Mouse (Mus musculus): Measurements from ENCODE around the gene Gsap.
"Not testable (repeated sequence)": the region's sequence is repeated elsewhere in the genome, so short reads cannot be mapped to it uniquely, and the experiment has no call there.

Gene Gsap

GRCm38 (mm10) chr5:21320138-21320537, 134.1 kb downstream of the Gsap start:
- DNase-seq (ENCODE audit: low read depth, low spot score): no peak

GRCm38 (mm10) chr5:21326494-21326893, 140.4 kb downstream of the Gsap start:
- no peak for DNase-seq (ENCODE audit: low read depth, low spot score)

GRCm38 (mm10) chr5:21328560-21328959, 142.5 kb downstream of the Gsap start:
- no peak for DNase-seq (ENCODE audit: low read depth, low spot score)

GRCm38 (mm10) chr5:21329672-21330665, 143.9 kb downstream of the Gsap start:
- no peak for DNase-seq (ENCODE audit: low read depth, low spot score)

GRCm38 (mm10) chr5:21331656-21332055, 145.6 kb downstream of the Gsap start:
- no peak for DNase-seq (ENCODE audit: low read depth, low spot score)

GRCm38 (mm10) chr5:21332119-21332518, 146.1 kb downstream of the Gsap start:
- DNase-seq (ENCODE audit: low read depth, low spot score): no peak

GRCm38 (mm10) chr5:21342265-21342664, 156.2 kb downstream of the Gsap start:
- DNase-seq (ENCODE audit: low read depth, low spot score): not testable (repeated sequence)

- no peak for DNase-seq (ENCODE audit: low read depth, low spot score)
Observed at GRCm38 (mm10) chr5:21348366-21348765, 162.3 kb downstream of the Gsap start.

- DNase-seq (ENCODE audit: low read depth, low spot score): no peak
Observed at GRCm38 (mm10) chr5:21351678-21352077, 165.6 kb downstream of the Gsap start.

- DNase-seq (ENCODE audit: low read depth, low spot score): no peak
Observed at GRCm38 (mm10) chr5:21358648-21359047, 172.6 kb downstream of the Gsap start.

- DNase-seq (ENCODE audit: low read depth, low spot score): no peak
Observed at GRCm38 (mm10) chr5:21363343-21363742, 177.3 kb downstream of the Gsap start.

Data from brain, embryonic 18.5 days (tissue).